Mouse (Mus musculus) intestine, embryonic 15.5 days (tissue): ENCODE results near the gene Actr2. TPM values are rescaled to one million over a fixed set of nuclear protein-coding genes. Genes with fewer than 3 reads are reported as not detected.
"Not testable (repeated sequence)": the region's sequence is repeated elsewhere in the genome, so short reads cannot be mapped to it uniquely, and the experiment has no call there.

Experiments used
- ATAC-seq: fragments of 200-750 bp; cut with Nextera tagmentation; 2 replicates; pipeline ENCODE4 v1.8.0; 2017; ENCODE audit warnings: moderate TSS enrichment, moderate library complexity
- H3K27ac ChIP-seq: fragments of 300-500 bp; sonication (generic); 2 replicates; pipeline ENCODE4 v1.5.1; 2015; ENCODE audit warnings: mild to moderate bottlenecking, inconsistent platforms
- H3K27me3 ChIP-seq: fragments of 300-500 bp; sonication (generic); replicated peaks from 2 replicates; pipeline ENCODE4 v1.6.1; 2015; ENCODE audit warnings: inconsistent platforms
- H3K36me3 ChIP-seq: fragments of 300-500 bp; sonication (generic); 2 replicates; pipeline ENCODE4 v1.6.1; 2015; ENCODE audit warnings: inconsistent platforms
- H3K4me1 ChIP-seq: fragments of 300-500 bp; sonication (generic); replicated peaks from 2 replicates; pipeline ENCODE4 v1.6.1; 2015; ENCODE audit warnings: inconsistent platforms
- H3K4me2 ChIP-seq: fragments of 300-500 bp; sonication (generic); replicated peaks from 2 replicates; pipeline ENCODE4 v1.6.1; 2015; ENCODE audit warnings: mild to moderate bottlenecking, inconsistent platforms
- H3K4me3 ChIP-seq: fragments of 300-500 bp; sonication (generic); replicated peaks from 2 replicates; pipeline ENCODE4 v1.5.1; 2015; ENCODE audit warnings: inconsistent platforms
- H3K9ac ChIP-seq: fragments of 300-500 bp; sonication (generic); 2 replicates; pipeline ENCODE4 v1.6.1; 2015; ENCODE audit warnings: inconsistent platforms
- H3K9me3 ChIP-seq: fragments of 300-500 bp; sonication (generic); 2 replicates; pipeline ENCODE4 v1.6.1; 2016; ENCODE audit warnings: inconsistent platforms
- WGBS: fragments of 180-500 bp; shearing (Covaris S2); methylation state at CpG from one replicate; pipeline ENCODE4 v1.1.7; 2015; 5-methylcytosine and 5-hydroxymethylcytosine counted together
- polyA plus RNA-seq: library from polyadenylated mRNA; unstranded; fragments of >200 nt; fragmentation: Nextera tagmentation; extraction: Ambion mirVana; gene quantifications from 2 replicates; pipeline ENCODE4 v1.2.1, GENCODE M21; 2015

Actr2 gene
- polyA plus RNA-seq, 1 experiment from 2014 or later: 135 TPM

DNA sequence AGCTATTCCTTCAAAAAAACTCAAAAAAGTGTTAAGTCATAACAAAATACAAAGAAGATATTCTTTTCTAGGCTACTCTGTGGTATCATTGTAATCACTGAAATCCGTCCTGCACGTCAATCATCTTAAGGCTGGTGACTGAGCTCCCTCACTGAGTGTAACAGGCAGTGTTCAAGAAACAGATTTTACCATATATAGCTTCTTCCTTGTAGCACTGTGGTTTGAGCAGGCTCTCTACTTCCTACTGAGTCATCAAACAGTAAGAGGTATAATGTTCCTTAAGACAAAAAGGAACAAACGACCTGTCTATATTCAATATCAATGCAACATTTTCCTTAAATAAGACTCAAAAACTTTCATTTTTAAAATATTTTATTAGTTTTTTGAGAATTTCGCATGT lies 5.0 kb downstream of the Actr2 start:
- H3K9me3 ChIP-seq: no peaks in the 10 kb centered on the region
- H3K4me2 ChIP-seq: no peak overlapping the region
- 85% methylated on average over 4 of the region's 4 CpGs for WGBS
- H3K27ac ChIP-seq: no peak overlapping the region
- ATAC-seq: no peak
- H3K27me3 ChIP-seq: no peaks in the 10 kb centered on the region
- no peaks in the 10 kb centered on the region for H3K4me1 ChIP-seq
- H3K36me3 ChIP-seq: no peaks in the 10 kb centered on the region
- H3K9ac ChIP-seq: no peak overlapping the region
- H3K4me3 ChIP-seq: no peak overlapping the region

DNA sequence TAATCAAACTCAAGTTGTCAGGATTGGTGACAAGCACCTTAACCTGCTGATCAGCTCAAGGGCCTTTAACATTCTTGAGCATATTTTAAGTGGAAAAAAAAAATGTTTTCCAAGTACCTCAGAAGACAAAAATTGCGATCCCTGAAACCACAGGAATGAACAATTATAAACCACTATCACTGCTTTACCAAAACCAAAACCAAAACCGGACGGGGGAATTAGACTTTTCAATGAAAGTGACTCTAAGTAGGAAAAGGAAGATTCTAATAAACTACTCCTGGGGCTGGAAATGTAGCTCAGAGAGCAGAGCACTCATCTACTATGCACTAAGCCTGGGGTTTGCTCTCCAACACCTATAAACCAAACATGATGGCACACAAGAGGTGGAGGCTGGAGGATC lies 5.8 kb downstream of the Actr2 start:
- Histone ChIP-seq H3K27me3 (no peaks in the 10 kb centered on the region), H3K4me3 (no peak overlapping the region), H3K9me3 (no peaks in the 10 kb centered on the region), H3K27ac (no peak overlapping the region), H3K4me1 (no peaks in the 10 kb centered on the region), H3K36me3 (no peaks in the 10 kb centered on the region), H3K9ac (no peak overlapping the region), H3K4me2 (no peak overlapping the region)
- ATAC-seq: no peak
- 90% methylated on average over 3 of the region's 3 CpGs for WGBS

DNA sequence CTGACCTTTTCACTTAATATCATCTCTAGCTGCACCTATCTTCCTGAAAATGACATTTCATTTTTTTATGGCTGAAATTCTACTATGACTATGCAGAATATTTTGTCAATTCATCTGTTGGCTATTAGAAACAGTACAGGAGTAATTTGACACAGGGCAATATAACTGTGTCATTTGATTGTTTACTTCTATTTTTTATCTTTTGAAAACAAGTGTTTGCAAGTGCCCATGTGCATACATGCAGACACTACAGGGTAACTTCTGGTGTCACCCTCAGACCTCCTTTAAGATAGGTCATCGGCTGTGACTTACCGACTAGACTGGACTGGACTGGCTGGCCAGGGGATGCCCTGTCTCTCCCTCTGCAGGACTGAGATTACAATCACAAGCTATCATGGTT lies 8.8 kb downstream of the Actr2 start:
- H3K27ac ChIP-seq: no peak overlapping the region
- no peaks in the 10 kb centered on the region for H3K9me3 ChIP-seq
- peak; percentile 25; the same call in 1 of the 2 replicates for ATAC-seq
- H3K36me3 ChIP-seq: no peaks in the 10 kb centered on the region
- H3K4me3 ChIP-seq: no peak overlapping the region
- H3K4me2 ChIP-seq: no peak overlapping the region
- H3K27me3 ChIP-seq: no peaks in the 10 kb centered on the region
- H3K9ac ChIP-seq: no peak overlapping the region
- 93% methylated on average over 2 of the region's 2 CpGs for WGBS
- no peaks in the 10 kb centered on the region for H3K4me1 ChIP-seq

DNA sequence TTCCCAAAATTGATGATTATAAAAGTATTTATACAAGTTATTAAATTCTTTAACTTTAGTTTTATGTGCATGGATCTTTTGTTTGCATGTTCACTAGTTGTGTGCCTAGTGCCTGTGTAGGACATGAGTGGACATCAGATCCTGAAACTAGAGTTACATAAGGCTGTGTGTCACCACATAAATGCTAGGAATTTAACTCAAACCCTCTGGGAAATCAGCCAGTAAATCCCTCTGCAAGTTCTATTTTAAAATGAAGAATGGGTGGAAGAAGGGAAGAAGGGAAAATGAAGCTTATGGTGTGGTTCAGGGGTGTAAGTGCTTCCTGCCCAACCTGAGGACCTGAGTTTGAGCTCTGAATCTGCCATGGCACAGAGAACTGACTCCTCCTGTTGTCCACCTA lies 26.4 kb downstream of the Actr2 start:
- no peak overlapping the region for H3K4me2 ChIP-seq
- peaks cover 8% of the 10 kb centered on the region for H3K36me3 ChIP-seq

DNA sequence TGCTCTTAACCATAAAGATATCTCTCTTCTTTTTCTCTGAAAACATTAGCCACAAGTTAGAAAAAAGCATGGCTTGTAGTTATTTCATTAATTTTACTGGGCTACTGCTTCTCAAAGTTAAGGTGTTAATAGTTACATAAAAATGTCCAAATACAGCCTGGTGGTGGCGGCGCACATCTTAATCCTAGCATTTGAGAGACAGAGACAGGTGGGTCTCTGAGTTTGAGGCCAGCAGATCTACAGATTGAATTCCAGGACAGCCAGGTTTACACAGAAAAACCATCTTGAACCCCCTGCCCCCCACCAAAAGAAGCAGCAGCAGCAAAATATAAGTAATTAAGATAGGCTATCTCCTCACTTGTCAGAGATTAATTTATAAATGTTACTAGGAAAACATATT lies 27.1 kb downstream of the Actr2 start:
- WGBS: 97% methylated on average over 2 of the region's 2 CpGs
- H3K36me3 ChIP-seq: peaks cover 14% of the 10 kb centered on the region

More for the DNA sequence above, 26.4 kb downstream of the Actr2 start:
- Histone ChIP-seq H3K9me3 (no peaks in the 10 kb centered on the region), H3K9ac (no peak overlapping the region), H3K4me3 (no peak overlapping the region), H3K27me3 (no peaks in the 10 kb centered on the region), H3K27ac (no peak overlapping the region), H3K4me1 (no peaks in the 10 kb centered on the region)
- ATAC-seq: no peak

DNA sequence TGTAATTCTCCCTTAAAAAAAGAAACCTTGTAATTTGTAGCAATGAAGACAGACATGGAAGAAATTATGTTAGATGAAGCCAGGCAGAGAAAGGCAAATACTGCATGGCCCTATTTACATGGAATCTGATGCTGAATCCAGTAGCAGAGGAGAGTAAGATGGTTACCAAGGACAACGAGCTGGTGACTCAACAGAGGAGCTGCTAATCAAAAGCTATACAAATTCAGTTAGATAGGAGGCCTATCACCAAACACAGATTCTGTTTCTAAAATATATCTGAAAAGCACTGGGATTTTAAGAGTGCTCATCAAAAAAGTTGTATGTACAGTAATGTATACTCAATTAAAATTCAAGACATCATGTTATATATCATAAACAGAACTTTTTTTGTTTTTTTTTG lies 37.3 kb downstream of the Actr2 start:
- no peaks in the 10 kb centered on the region for H3K4me1 ChIP-seq
- H3K4me2 ChIP-seq: no peak overlapping the region
- no peaks in the 10 kb centered on the region for H3K9me3 ChIP-seq
- WGBS: 80% methylated on average over 1 of the region's 1 CpGs
- no peak overlapping the region for H3K9ac ChIP-seq
- no peak overlapping the region for H3K4me3 ChIP-seq
- no peak overlapping the region for H3K27ac ChIP-seq
- no peaks in the 10 kb centered on the region for H3K27me3 ChIP-seq
- no peak for ATAC-seq
- H3K36me3 ChIP-seq: peaks cover 21% of the 10 kb centered on the region

More for the DNA sequence above, 27.1 kb downstream of the Actr2 start:
- H3K27me3 ChIP-seq: no peaks in the 10 kb centered on the region
- no peak overlapping the region for H3K4me2 ChIP-seq
- no peak overlapping the region for H3K4me3 ChIP-seq
- H3K4me1 ChIP-seq: no peaks in the 10 kb centered on the region
- H3K9ac ChIP-seq: no peak overlapping the region
- H3K27ac ChIP-seq: no peak overlapping the region
- no peaks in the 10 kb centered on the region for H3K9me3 ChIP-seq
- ATAC-seq: no peak

DNA sequence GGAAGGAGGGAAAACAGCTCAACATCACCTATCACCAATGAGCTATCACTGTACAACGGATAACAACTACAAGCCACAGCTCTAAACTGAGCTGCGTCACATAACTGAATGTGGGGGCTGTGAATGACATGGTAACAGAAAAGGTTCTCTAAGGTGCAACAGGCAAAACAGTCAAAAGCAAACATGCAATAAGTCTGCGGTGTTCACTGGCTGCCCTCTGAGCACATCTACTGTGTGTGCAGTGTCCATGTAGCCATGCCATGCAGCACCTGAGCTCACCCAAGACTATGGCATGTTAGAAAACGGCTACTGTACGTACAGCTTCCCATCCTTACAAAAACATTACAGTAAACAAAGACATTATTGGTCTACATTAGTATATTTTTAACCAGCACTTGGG lies 39.9 kb downstream of the Actr2 start:
- no peak overlapping the region for H3K9ac ChIP-seq
- peaks cover 21% of the 10 kb centered on the region; the same call in 1 of the 2 replicates for H3K36me3 ChIP-seq
- no peak overlapping the region for H3K4me2 ChIP-seq
- H3K4me3 ChIP-seq: no peak overlapping the region
- H3K9me3 ChIP-seq: no peaks in the 10 kb centered on the region
- H3K27ac ChIP-seq: no peak overlapping the region
- ATAC-seq: no peak
- 93% methylated on average over 5 of the region's 5 CpGs for WGBS
- no peaks in the 10 kb centered on the region for H3K27me3 ChIP-seq
- H3K4me1 ChIP-seq: no peaks in the 10 kb centered on the region

DNA sequence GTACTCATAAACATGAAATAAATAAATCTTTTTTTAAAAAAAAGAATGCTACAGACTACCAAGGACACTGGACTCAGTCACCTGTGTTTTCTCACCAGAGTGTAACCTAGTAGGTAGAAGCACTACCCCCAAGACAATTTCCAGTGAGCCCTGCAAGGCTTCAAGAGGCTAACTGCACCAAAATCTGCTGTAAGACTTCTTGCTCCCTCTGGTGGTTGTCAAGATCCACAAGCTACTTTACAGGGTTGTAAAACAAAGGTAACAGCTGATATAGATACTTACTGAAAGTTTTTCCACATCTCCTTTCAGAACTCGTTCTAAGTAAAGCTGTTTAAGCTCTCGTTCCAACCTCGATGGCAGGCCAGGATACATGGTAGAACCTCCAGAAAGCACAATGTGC lies 40.5 kb downstream of the Actr2 start:
- 66% methylated on average over 3 of the region's 3 CpGs for whole genome bisulfite sequencing
- Histone ChIP-seq H3K27me3 (no peaks in the 10 kb centered on the region), H3K27ac (no peak overlapping the region), H3K9me3 (no peaks in the 10 kb centered on the region), H3K4me1 (no peaks in the 10 kb centered on the region), H3K9ac (no peak overlapping the region), H3K4me3 (no peak overlapping the region), H3K4me2 (no peak overlapping the region), H3K36me3 (peaks cover 21% of the 10 kb centered on the region; the same call in 1 of the 2 replicates)
- no peak for ATAC-seq

DNA sequence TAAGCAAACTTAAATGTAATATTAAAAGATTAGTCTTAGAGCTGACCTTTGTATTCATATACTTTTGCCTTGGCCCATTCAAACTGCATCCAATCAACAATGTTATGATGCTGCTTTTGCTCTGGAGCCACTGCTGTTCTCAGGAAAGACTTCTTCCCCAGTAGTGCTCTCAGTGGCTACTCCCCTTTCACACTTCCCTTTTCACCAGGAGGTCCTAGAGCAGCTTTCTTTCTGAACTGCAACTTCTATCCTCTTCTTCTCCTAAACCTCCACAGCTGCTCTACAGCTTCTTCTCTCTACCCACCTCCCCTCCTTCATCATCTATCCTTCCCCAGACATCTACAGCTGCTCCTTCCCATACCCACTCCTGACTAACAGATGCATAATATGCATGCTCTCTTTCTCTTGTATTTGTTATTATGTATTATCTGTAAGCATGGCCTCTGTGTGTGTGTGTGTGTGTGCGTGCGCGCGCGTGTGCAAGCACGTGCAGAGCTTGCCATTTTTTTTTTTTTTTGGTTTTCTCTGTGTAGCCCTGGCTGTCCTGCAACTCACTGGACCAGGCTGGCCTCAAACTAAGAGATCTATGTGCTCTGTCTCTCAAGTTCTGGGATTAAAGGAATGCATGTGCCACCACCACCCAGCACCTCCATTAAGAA lies 44.2 kb downstream of the Actr2 start:
- Histone ChIP-seq H3K4me3 (no peak overlapping the region), H3K9me3 (no peaks in the 10 kb centered on the region), H3K27me3 (no peaks in the 10 kb centered on the region), H3K36me3 (peaks cover 17% of the 10 kb centered on the region; the same call in 1 of the 2 replicates), H3K4me2 (no peak overlapping the region), H3K4me1 (no peaks in the 10 kb centered on the region), H3K9ac (no peak overlapping the region), H3K27ac (no peak overlapping the region)
- no peak for ATAC-seq
- WGBS: 97% methylated on average over 6 of the region's 6 CpGs

DNA sequence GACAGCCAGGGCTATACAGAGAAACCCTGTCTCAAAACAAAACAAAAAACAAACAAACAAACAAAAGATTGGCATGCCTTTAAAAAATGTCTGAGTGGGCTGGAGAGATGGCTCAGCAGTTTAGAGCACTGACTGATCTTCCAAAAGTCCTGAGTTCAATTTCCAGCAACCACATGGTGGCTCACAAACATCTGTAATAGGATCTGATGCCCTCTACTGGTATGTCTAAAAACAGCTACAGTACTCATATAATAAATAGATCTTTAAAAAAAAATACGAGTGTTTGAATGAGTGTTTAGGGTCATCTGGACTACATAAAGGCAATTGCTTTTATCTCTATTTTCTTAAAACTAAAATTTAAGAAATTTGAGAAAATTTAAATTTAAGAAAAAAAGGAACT lies 45.2 kb downstream of the Actr2 start:
- no peak overlapping the region for H3K27ac ChIP-seq
- H3K9me3 ChIP-seq: no peaks in the 10 kb centered on the region
- no peaks in the 10 kb centered on the region for H3K27me3 ChIP-seq
- ATAC-seq: no peak
- H3K4me1 ChIP-seq: no peaks in the 10 kb centered on the region
- H3K9ac ChIP-seq: no peak overlapping the region
- no peak overlapping the region for H3K4me3 ChIP-seq
- no peak overlapping the region for H3K4me2 ChIP-seq
- H3K36me3 ChIP-seq: peaks cover 17% of the 10 kb centered on the region; the same call in 1 of the 2 replicates
- WGBS: 40% methylated on average over 1 of the region's 1 CpGs

DNA sequence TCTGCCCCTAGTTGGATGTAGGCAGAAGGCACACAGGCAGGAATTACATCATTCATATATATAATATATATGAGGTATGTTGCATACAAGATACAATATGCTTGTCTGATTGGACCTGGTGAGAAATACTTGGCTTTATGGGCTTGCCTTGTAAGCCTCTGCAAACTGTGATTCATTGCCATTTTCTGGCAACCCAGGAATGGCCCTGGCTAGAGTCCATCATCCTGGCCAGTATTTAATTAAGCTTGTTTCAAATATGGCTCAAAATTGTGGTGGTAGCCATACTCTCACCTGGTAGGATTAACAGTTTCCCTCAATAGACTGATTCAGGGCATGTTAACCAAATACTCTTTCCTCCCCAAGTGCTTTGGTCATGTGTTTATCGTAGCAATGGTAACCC lies 46.6 kb downstream of the Actr2 start:
- ATAC-seq: no peak
- Histone ChIP-seq H3K9me3 (no peaks in the 10 kb centered on the region), H3K9ac (no peak overlapping the region), H3K27ac (no peak overlapping the region), H3K36me3 (peaks cover 17% of the 10 kb centered on the region; the same call in 1 of the 2 replicates), H3K4me2 (no peak overlapping the region), H3K27me3 (no peaks in the 10 kb centered on the region), H3K4me1 (no peaks in the 10 kb centered on the region), H3K4me3 (no peak overlapping the region)
- 72% methylated on average over 1 of the region's 1 CpGs for WGBS

DNA sequence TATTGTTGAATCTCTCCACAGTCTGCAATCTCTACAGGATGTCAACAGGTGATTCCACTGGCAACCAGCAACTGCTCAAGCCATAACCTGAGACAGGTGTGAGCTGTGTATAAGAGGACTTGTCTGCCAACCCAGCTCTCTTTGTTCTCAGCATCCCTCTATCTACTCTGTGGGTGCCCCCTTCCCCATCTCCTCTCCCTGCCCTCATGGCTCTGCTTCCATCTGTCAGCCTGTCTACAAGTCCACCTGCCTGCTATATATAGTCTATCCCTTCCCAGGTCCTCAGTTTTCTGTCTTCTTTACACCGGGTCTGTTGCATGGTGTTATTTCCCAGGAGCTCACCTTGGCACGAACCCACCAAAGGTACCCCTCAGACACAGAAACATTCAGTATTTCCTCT lies 47.8 kb downstream of the Actr2 start:
- H3K4me2 ChIP-seq: no peak overlapping the region
- no peak for ATAC-seq
- H3K9me3 ChIP-seq: no peaks in the 10 kb centered on the region
- no peak overlapping the region for H3K9ac ChIP-seq
- no peak overlapping the region for H3K4me3 ChIP-seq
- no peaks in the 10 kb centered on the region for H3K4me1 ChIP-seq
- H3K36me3 ChIP-seq: peaks cover 10% of the 10 kb centered on the region; the same call in 1 of the 2 replicates
- WGBS: 80% methylated on average over 2 of the region's 2 CpGs
- H3K27ac ChIP-seq: no peak overlapping the region
- H3K27me3 ChIP-seq: no peaks in the 10 kb centered on the region

DNA sequence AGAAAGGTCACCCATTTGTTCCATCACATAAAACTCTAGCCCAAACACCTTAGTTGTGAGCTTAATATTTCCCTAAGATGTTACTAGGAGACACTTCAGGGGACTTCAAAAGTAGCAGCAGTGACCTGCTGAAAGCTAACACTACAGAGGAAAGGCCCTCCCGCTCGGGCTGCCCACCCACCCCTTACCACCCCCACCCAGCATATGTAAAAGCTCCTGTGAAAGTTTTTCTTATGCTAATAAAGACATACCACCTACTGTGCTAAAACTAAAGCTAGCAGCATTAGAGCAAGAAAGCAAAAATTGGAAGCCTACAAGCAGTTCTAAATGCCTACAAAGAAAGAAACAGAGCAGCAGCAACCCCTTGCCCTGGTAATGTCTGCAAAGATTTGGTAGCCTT lies 48.6 kb downstream of the Actr2 start:
- WGBS: 52% methylated on average over 2 of the region's 2 CpGs
- H3K36me3 ChIP-seq, ATAC-seq, H3K27ac ChIP-seq, H3K27me3 ChIP-seq, H3K9ac ChIP-seq, H3K9me3 ChIP-seq, H3K4me1 ChIP-seq, H3K4me3 ChIP-seq, H3K4me2 ChIP-seq: not testable (repeated sequence)
